Mouse (Mus musculus) retina, postnatal 1 day (tissue): ENCODE data around the gene Ube2n.

Source experiments
- DNase-seq: peaks from one replicate; pipeline ENCODE4 v3.0.0-alpha.2; 2012

Ube2n gene

GRCm38 (mm10) chr10:95514656-95515292, at the start of gene Ube2n:
Ube2n (plus strand) TSS chr10:95515145.
- peak; percentile 99 for DNase-seq

GRCm38 (mm10) chr10:95465485-95465896, 49.5 kb upstream of the Ube2n start:
- no peak for DNase-seq

GRCm38 (mm10) chr10:95468894-95469293, 46.1 kb upstream of the Ube2n start:
- no peak for DNase-seq

GRCm38 (mm10) chr10:95471186-95471585, 43.8 kb upstream of the Ube2n start:
- DNase-seq = no peak

- DNase-seq = no peak
Measured at GRCm38 (mm10) chr10:95471889-95472547, 42.9 kb upstream of the Ube2n start.

- DNase-seq = peak; percentile 84
Measured at GRCm38 (mm10) chr10:95475923-95476322, 39.0 kb upstream of the Ube2n start.

GRCm38 (mm10) chr10:95477516-95477915, 37.4 kb upstream of the Ube2n start:
- no peak for DNase-seq

GRCm38 (mm10) chr10:95489653-95490052, 25.3 kb upstream of the Ube2n start:
- DNase-seq = peak; percentile 22

- no peak for DNase-seq
Measured at GRCm38 (mm10) chr10:95494268-95494667, 20.7 kb upstream of the Ube2n start.

GRCm38 (mm10) chr10:95501033-95501432, 13.9 kb upstream of the Ube2n start:
- DNase-seq = no peak

GRCm38 (mm10) chr10:95501463-95502081, 13.4 kb upstream of the Ube2n start, which contains the start of gene Mrpl42:
Mrpl42 (minus strand) TSS chr10:95501940.
- DNase-seq = peak; percentile 94

- DNase-seq = no peak
Measured at GRCm38 (mm10) chr10:95503443-95504235, 11.3 kb upstream of the Ube2n start.

GRCm38 (mm10) chr10:95504341-95504740, 10.6 kb upstream of the Ube2n start:
- DNase-seq = no peak

- no peak for DNase-seq
Measured at GRCm38 (mm10) chr10:95508126-95508525, 6.8 kb upstream of the Ube2n start.

GRCm38 (mm10) chr10:95508793-95509192, 6.2 kb upstream of the Ube2n start:
- no peak for DNase-seq

GRCm38 (mm10) chr10:95509263-95509662, 5.7 kb upstream of the Ube2n start:
- no peak for DNase-seq

- DNase-seq = no peak
Measured at GRCm38 (mm10) chr10:95512635-95513034, 2.3 kb upstream of the Ube2n start.

GRCm38 (mm10) chr10:95513768-95514556, 983 bp upstream of the Ube2n start:
- DNase-seq = no peak

GRCm38 (mm10) chr10:95515293-95515931, 467 bp downstream of the Ube2n start:
- no peak for DNase-seq

GRCm38 (mm10) chr10:95517656-95518055, 2.7 kb downstream of the Ube2n start:
- no peak for DNase-seq

GRCm38 (mm10) chr10:95525037-95525675, 10.2 kb downstream of the Ube2n start:
- DNase-seq = no peak
